Mouse (Mus musculus) CH12.LX (cell line): Measurements from ENCODE around the gene Syt5.

Experiments used
- CTCF ChIP-seq, 2 experiments: IDR thresholded peaks in 1 of 2; conservative IDR thresholded peaks in 1 of 2; 2 replicates each; pipeline ENCODE4 v1.5.1; 2011 to 2012; ENCODE audit warnings: low read depth in 2 of 2, low read length in 2 of 2, improper control_type of control experiment in 1 of 2, inconsistent platforms in 1 of 2, mild to moderate bottlenecking in 1 of 2, moderate library complexity in 1 of 2
- EP300 ChIP-seq: IDR thresholded peaks from 2 replicates; pipeline ENCODE4 v1.6.1; 2011; ENCODE audit warnings: low read length, improper control_type of control experiment
- JUND ChIP-seq: conservative IDR thresholded peaks from 2 replicates; pipeline ENCODE4 v1.6.1; 2011; ENCODE audit warnings: low read depth, low read length, improper control_type of control experiment
- MAX ChIP-seq: IDR thresholded peaks from 2 replicates; pipeline ENCODE4 v1.6.1; 2011; ENCODE audit warnings: low read length, improper control_type of control experiment
- PAX5 ChIP-seq: IDR thresholded peaks from 2 replicates; pipeline ENCODE4 v1.6.1; 2012; ENCODE audit warnings: low read length, inconsistent platforms, mixed read lengths
- ZKSCAN1 ChIP-seq: IDR thresholded peaks from 2 replicates; pipeline ENCODE4 v1.6.1; 2012; ENCODE audit warnings: low read depth, inconsistent platforms, low read length, improper control_type of control experiment, borderline replicate concordance

DNA sequence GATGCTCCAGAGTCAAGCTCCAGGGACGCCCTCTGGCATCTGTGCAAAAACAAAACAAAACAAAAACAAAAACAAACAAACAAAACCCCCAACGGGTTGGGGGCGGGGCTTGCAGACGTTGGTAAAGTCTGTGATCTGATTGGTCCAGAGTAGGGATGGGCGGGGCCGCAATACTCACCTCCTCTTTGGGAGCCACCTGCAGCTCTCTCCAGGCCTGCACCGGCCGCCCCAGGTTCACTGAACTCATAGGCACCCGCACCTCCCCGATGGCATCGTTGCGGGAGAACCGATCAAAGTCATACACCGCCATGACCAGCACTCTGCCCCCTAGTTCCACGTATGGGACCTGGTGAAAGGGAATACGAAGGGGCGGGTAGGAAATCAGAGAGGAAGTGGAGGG is 5.3 kb downstream of the Syt5 start:
- TF ChIP-seq ZKSCAN1 (no peak), CTCF (conservative IDR thresholded peaks at IDR 0.05 in 1 of 2, IDR thresholded peaks at IDR 0.05 in 1 of 2; ENCODE audit: low read depth in 2 of 2, low read length in 2 of 2) (no peak), MAX (no peak), JUND (no peak), PAX5 (no peak), EP300 (no peak)
